ENCODE assay signal across 8 mouse cellular contexts in genomic region chr12:112706704-112707572, GRCm38 (mm10). TPM values are rescaled to one million over a fixed set of nuclear protein-coding genes. Genes with fewer than 3 reads are reported as not detected.
A peak's percentile ranks its signal among the peaks of the same experiment; 100 is the strongest.
DNase-seq lines count a peak whose midpoint lies in the region; ATAC-seq and TF ChIP-seq lines count a peak whose summit lies in the region.

No protein-coding gene starts in this region.

- H3K4me1 ChIP-seq in CH12.LX (ENCODE audit: control insufficient read depth in 1 of 2, insufficient read depth in 2 of 2): peaks cover 9 to 28% of the 10 kb centered on the region in 2 experiments
- 0 out of 2 replicates have a peak, but pooled peaks cover 2% of the 10 kb centered on the region for H3K4me1 ChIP-seq in forebrain, embryonic 14.5 days (ENCODE audit: control insufficient read depth, insufficient read depth, low read length)
- H3K4me1 ChIP-seq in neural tube, embryonic 15.5 days: peaks cover 11% of the 10 kb centered on the region

- no peaks in the 10 kb centered on the region for H3K36me3 ChIP-seq in CH12.LX (replicated peaks in 1 of 2; ENCODE audit: control insufficient read depth in 1 of 2, insufficient read depth in 1 of 2, low read length in 1 of 2)
- H3K36me3 ChIP-seq in forebrain, embryonic 14.5 days (ENCODE audit: control insufficient read depth, insufficient read depth, low read length): no peaks in the 10 kb centered on the region
- no peaks in the 10 kb centered on the region for H3K36me3 ChIP-seq in neural tube, embryonic 15.5 days

- peak; percentile 78 for DNase-seq in CH12.LX (ENCODE audit: extremely low read depth)
- DNase-seq in c-Kit-positive CD71-positive TER-119-positive erythroid progenitor cells, embryonic 14.5 days (ENCODE audit: low spot score): peak; percentile 59
- peak; percentile 83 for DNase-seq in forebrain, embryonic 14.5 days (ENCODE audit: low spot score)
- DNase-seq in heart, postnatal 14 days: peak; percentile 92 to 97
- peak; percentile 86 to 93 for DNase-seq in layer of hippocampus, adult 18-20 months (ENCODE audit: low spot score in 2 of 2)
- peak; percentile 85 to 86 for DNase-seq in lung, adult 18-20 months
- DNase-seq in testis, postnatal 14 days (ENCODE audit: low spot score): peak; percentile 81

- peaks cover 13% of the 10 kb centered on the region for H3K9me3 ChIP-seq in CH12.LX (replicated peaks; ENCODE audit: low read length)
- no peaks in the 10 kb centered on the region for H3K9me3 ChIP-seq in forebrain, embryonic 14.5 days (replicated peaks; ENCODE audit: control insufficient read depth, low read length)
- H3K9me3 ChIP-seq in neural tube, embryonic 15.5 days (replicated peaks): no peaks in the 10 kb centered on the region

- peak; percentile 92 for ATAC-seq in forebrain, embryonic 14.5 days
- peak; percentile 78 for ATAC-seq in neural tube, embryonic 15.5 days (ENCODE audit: low FRiP score)

- H3K27me3 ChIP-seq in CH12.LX (replicated peaks): peaks cover 36% of the 10 kb centered on the region
- H3K27me3 ChIP-seq in forebrain, embryonic 14.5 days (replicated peaks; ENCODE audit: control insufficient read depth, insufficient read depth, low read length): 0 out of 2 replicates have a peak, but pooled peaks cover 3% of the 10 kb centered on the region
- 0 out of 2 replicates have a peak, but pooled peaks cover 6% of the 10 kb centered on the region for H3K27me3 ChIP-seq in neural tube, embryonic 15.5 days (replicated peaks)

- no peak overlapping the region for H3K9ac ChIP-seq in CH12.LX (ENCODE audit: insufficient read depth, low read depth)
- H3K9ac ChIP-seq in forebrain, embryonic 14.5 days (ENCODE audit: low read length): peak overlapping the region; percentile 43; the same call in 1 of the 2 replicates
- no peak overlapping the region for H3K9ac ChIP-seq in neural tube, embryonic 15.5 days (replicated peaks)

- TF ChIP-seq POLR2A in CH12.LX (IDR thresholded peaks at IDR 0.05; ENCODE audit: low read depth, low read length): no peak

- TF ChIP-seq EP300 in CH12.LX (IDR thresholded peaks at IDR 0.05; ENCODE audit: low read length): no peak

- TF ChIP-seq RAD21 in CH12.LX (IDR thresholded peaks at IDR 0.05; ENCODE audit: low read depth, low read length): peak; percentile 72

- peak overlapping the region in 1 of 3 experiments; percentile 14 for H3K4me3 ChIP-seq in CH12.LX (replicated peaks in 1 of 3; ENCODE audit: low read depth in 2 of 3, low read length in 2 of 3, poor library complexity in 1 of 3)
- no peak overlapping the region for H3K4me3 ChIP-seq in forebrain, embryonic 14.5 days (ENCODE audit: low read depth, low read length)
- H3K4me3 ChIP-seq in neural tube, embryonic 15.5 days (replicated peaks): peak overlapping the region; percentile 25; the same call in 1 of the 2 replicates

- in situ Hi-C loops in CH12.LX (cut with MboI; ENCODE audit: low pct_ligation_motif_present, low pct_unique_long_range_greater_than_20kb, low sequenced_read_pairs): loop anchor here (5.0 to 10.0 kb wide), 2 partner anchors 50 to 152 kb away; no protein-coding TSS in a partner anchor

- 13% methylated on average over 32 of the region's 32 CpGs for WGBS in forebrain, embryonic 14.5 days
- 12% methylated on average over 32 of the region's 32 CpGs for WGBS in neural tube, embryonic 15.5 days

- H3K27ac ChIP-seq in CH12.LX (ENCODE audit: insufficient read depth, low read depth): no peak overlapping the region
- no peak overlapping the region for H3K27ac ChIP-seq in forebrain, embryonic 14.5 days (ENCODE audit: low read depth, low read length)
- H3K27ac ChIP-seq in neural tube, embryonic 15.5 days (replicated peaks): no peak overlapping the region

- peak overlapping the region; percentile 25 for H3K4me2 ChIP-seq in CH12.LX (ENCODE audit: insufficient read depth, low read depth, poor library complexity, severe bottlenecking)
- peak overlapping the region; percentile 38 for H3K4me2 ChIP-seq in forebrain, embryonic 14.5 days (ENCODE audit: low read length)
- H3K4me2 ChIP-seq in neural tube, embryonic 15.5 days: peak overlapping the region; percentile 50

- H3K79me2 ChIP-seq in CH12.LX (replicated peaks; ENCODE audit: control insufficient read depth, extremely low read depth, insufficient read depth, poor library complexity, severe bottlenecking): no peaks in the 10 kb centered on the region

- intact Hi-C loops in heart, postnatal 14 days (cut with DNase I): loop anchor here (1.0 to 5.0 kb wide), 3 partner anchors 46 to 155 kb away; no protein-coding TSS in a partner anchor

- dilution Hi-C loops in CH12.LX (cut with MboI; ENCODE audit: extremely low pct_ligation_motif_present, extremely low pct_unique_long_range_greater_than_20kb, low sequenced_read_pairs): no loop called here

- peak; percentile 80 to 100 for TF ChIP-seq CTCF in CH12.LX (conservative IDR thresholded peaks at IDR 0.05 in 1 of 2, IDR thresholded peaks at IDR 0.05 in 1 of 2; ENCODE audit: low read depth in 2 of 2, low read length in 2 of 2)

TF ChIP-seq in CH12.LX, 34 proteins besides CTCF, POLR2A, EP300 and RAD21 (continues in another document):
- TF ChIP-seq MAFK (IDR thresholded peaks at IDR 0.05; ENCODE audit: insufficient replicate concordance, low read length): no peak
- TF ChIP-seq HCFC1 (IDR thresholded peaks at IDR 0.05; ENCODE audit: low read depth, low read length): no peak
- TF ChIP-seq UBTF (IDR thresholded peaks at IDR 0.05; ENCODE audit: low read depth, low read length): no peak
- TF ChIP-seq TBP (conservative IDR thresholded peaks at IDR 0.05; ENCODE audit: low read depth, low read length): no peak
- no peak for TF ChIP-seq ELF1 (IDR thresholded peaks at IDR 0.05; ENCODE audit: low read depth, low read length)
- peak; percentile 13; the same call in 1 of the 2 replicates for TF ChIP-seq IRF4 (IDR thresholded peaks at IDR 0.05; ENCODE audit: low read depth, low read length)
- TF ChIP-seq KAT2A (IDR thresholded peaks at IDR 0.05; ENCODE audit: insufficient replicate concordance, low read length): no peak
- no peak for TF ChIP-seq MYC (IDR thresholded peaks at IDR 0.05; ENCODE audit: low read depth, low read length)
- TF ChIP-seq USF1 (IDR thresholded peaks at IDR 0.05; ENCODE audit: low read depth, low read length): no peak
- TF ChIP-seq GABPA (IDR thresholded peaks at IDR 0.05; ENCODE audit: insufficient replicate concordance, low read depth, low read length): no peak
- no peak for TF ChIP-seq PAX5 (IDR thresholded peaks at IDR 0.05; ENCODE audit: low read length)
- TF ChIP-seq MAZ (IDR thresholded peaks at IDR 0.05; ENCODE audit: low read depth, low read length): no peak
- peak; percentile 45; the same call in 1 of the 2 replicates for TF ChIP-seq NELFE (IDR thresholded peaks at IDR 0.05; ENCODE audit: low read depth, low read length)
- no peak for TF ChIP-seq USF2 (conservative IDR thresholded peaks at IDR 0.05; ENCODE audit: low read depth, low read length)
- no peak for TF ChIP-seq JUND (conservative IDR thresholded peaks at IDR 0.05; ENCODE audit: low read depth, low read length)
- no peak for TF ChIP-seq BHLHE40 (IDR thresholded peaks at IDR 0.05; ENCODE audit: low read depth, low read length)
- TF ChIP-seq RCOR1 (conservative IDR thresholded peaks at IDR 0.05; ENCODE audit: low read depth, low read length): no peak
- no peak for TF ChIP-seq ZNF384 (IDR thresholded peaks at IDR 0.05; ENCODE audit: low read depth, low read length)
- no peak for TF ChIP-seq ZMIZ1 (IDR thresholded peaks at IDR 0.05; ENCODE audit: low read depth, low read length)
- no peak for TF ChIP-seq SIN3A (IDR thresholded peaks at IDR 0.05; ENCODE audit: low read length)
- TF ChIP-seq MXI1 (IDR thresholded peaks at IDR 0.05; ENCODE audit: low read depth, low read length): no peak
- TF ChIP-seq SMC3 (IDR thresholded peaks at IDR 0.05; ENCODE audit: low read depth, low read length): peak; percentile 89
- TF ChIP-seq JUN (IDR thresholded peaks at IDR 0.05; ENCODE audit: insufficient read depth, low read depth, low read length): no peak
- TF ChIP-seq ZKSCAN1 (IDR thresholded peaks at IDR 0.05; ENCODE audit: borderline replicate concordance, low read depth, low read length): no peak

RNA-seq across cellular contexts. Expression of gene Cep170b, which starts 13.3 kb away (rescaled TPM):
- total RNA-seq in CH12.LX (2012; rRNA removed): 30.6 and 39.1 TPM in 2 replicates
- total RNA-seq in CH12.LX (2014; rRNA removed): 44.4 and 48.1 TPM in 2 replicates
- 44.4 and 63.1 TPM in 2 replicates for polyA plus RNA-seq in CH12.LX (2012; ENCODE audit: insufficient read length, low read depth)
- polyA plus RNA-seq in forebrain, embryonic 14.5 days (2014; fragmentation: Nextera tagmentation; extraction: Ambion mirVana): 10.3 and 15.7 TPM in 2 replicates
- total RNA-seq in heart, postnatal 14 days (2021): 1 to 10 TPM; 8.6 to 9.9 TPM
- 100 to 1,000 TPM; 192 to 208 TPM for total RNA-seq in layer of hippocampus, adult 18-20 months (2021)
- 34.7 and 43.3 TPM in 2 replicates for polyA plus RNA-seq in neural tube, embryonic 15.5 days (2015; fragmentation: Nextera tagmentation; extraction: Ambion mirVana)

RNA-seq across cellular contexts. Expression of gene Zbtb42, which starts 28.3 kb away (rescaled TPM):
- total RNA-seq in CH12.LX (2012; rRNA removed) (0.30 and 0.63 TPM in 2 replicates), CH12.LX (2014; rRNA removed) (not detected in 2 replicates)
- 0.08 and 0.11 TPM in 2 replicates for polyA plus RNA-seq in CH12.LX (2012; ENCODE audit: insufficient read length, low read depth)
- polyA plus RNA-seq in forebrain, embryonic 14.5 days (2014; fragmentation: Nextera tagmentation; extraction: Ambion mirVana): 1.0 and 1.8 TPM in 2 replicates
- 1 to 10 TPM; 5.8 to 7.2 TPM for total RNA-seq in heart, postnatal 14 days (2021)
- under 1 TPM; 0.61 to 0.97 TPM for total RNA-seq in layer of hippocampus, adult 18-20 months (2021)
- 1.8 and 2.4 TPM in 2 replicates for polyA plus RNA-seq in neural tube, embryonic 15.5 days (2015; fragmentation: Nextera tagmentation; extraction: Ambion mirVana)

RNA-seq across cellular contexts. Expression of gene Akt1, which starts 32.3 kb away (rescaled TPM):
- total RNA-seq in CH12.LX (2012; rRNA removed) (66.6 and 79.9 TPM in 2 replicates), CH12.LX (2014; rRNA removed) (69.8 and 74.4 TPM in 2 replicates)
- polyA plus RNA-seq in CH12.LX (2012; ENCODE audit: insufficient read length, low read depth): 144 and 178 TPM in 2 replicates
- polyA plus RNA-seq in forebrain, embryonic 14.5 days (2014; fragmentation: Nextera tagmentation; extraction: Ambion mirVana): 61.7 and 65.4 TPM in 2 replicates
- 100 to 1,000 TPM; 217 to 237 TPM for total RNA-seq in heart, postnatal 14 days (2021)
- 100 to 1,000 TPM; 169 to 170 TPM for total RNA-seq in layer of hippocampus, adult 18-20 months (2021)
- 70.5 and 120 TPM in 2 replicates for polyA plus RNA-seq in neural tube, embryonic 15.5 days (2015; fragmentation: Nextera tagmentation; extraction: Ambion mirVana)

RNA-seq across cellular contexts. Expression of gene Pld4, which starts 53.5 kb away (rescaled TPM):
- total RNA-seq in CH12.LX (2012; rRNA removed) (149 and 155 TPM in 2 replicates), CH12.LX (2014; rRNA removed) (112 and 117 TPM in 2 replicates)
- 196 and 226 TPM in 2 replicates for polyA plus RNA-seq in CH12.LX (2012; ENCODE audit: insufficient read length, low read depth)
- 5.9 and 7.0 TPM in 2 replicates for polyA plus RNA-seq in forebrain, embryonic 14.5 days (2014; fragmentation: Nextera tagmentation; extraction: Ambion mirVana)
- 1 to 10 TPM; 6.3 to 8.0 TPM for total RNA-seq in heart, postnatal 14 days (2021)
- total RNA-seq in layer of hippocampus, adult 18-20 months (2021): 10 to 100 TPM; 10.2 to 11.0 TPM
- polyA plus RNA-seq in neural tube, embryonic 15.5 days (2015; fragmentation: Nextera tagmentation; extraction: Ambion mirVana): 8.4 and 42.0 TPM in 2 replicates
